Mouse (Mus musculus) neural tube, embryonic 12.5 days (tissue): ENCODE data around the gene Tjp1. TPM values are rescaled to one million over a fixed set of nuclear protein-coding genes. Genes with fewer than 3 reads are reported as not detected.

Experiments used
- ATAC-seq: fragments of 200-750 bp; cut with Nextera tagmentation; 2 replicates; pipeline ENCODE4 v1.8.0; 2017; ENCODE audit warnings: low read depth, mild to moderate bottlenecking, moderate TSS enrichment, moderate library complexity; ENCODE audit not compliant: low FRiP score
- H3K27ac ChIP-seq: fragments of 300-500 bp; sonication (generic); 2 replicates; pipeline ENCODE4 v1.5.1; 2016
- H3K27me3 ChIP-seq: fragments of 300-500 bp; sonication (generic); replicated peaks from 2 replicates; pipeline ENCODE4 v1.6.1; 2016; ENCODE audit warnings: mild to moderate bottlenecking
- H3K36me3 ChIP-seq: fragments of 300-500 bp; sonication (generic); 2 replicates; pipeline ENCODE4 v1.6.1; 2016; ENCODE audit warnings: mild to moderate bottlenecking
- H3K4me1 ChIP-seq: fragments of 300-500 bp; sonication (generic); 2 replicates; pipeline ENCODE4 v1.6.1; 2016
- H3K4me2 ChIP-seq: fragments of 300-500 bp; sonication (generic); replicated peaks from 2 replicates; pipeline ENCODE4 v1.6.1; 2016; ENCODE audit warnings: mild to moderate bottlenecking
- H3K4me3 ChIP-seq: fragments of 300-500 bp; sonication (generic); 2 replicates; pipeline ENCODE4 v1.5.1; 2016
- H3K9ac ChIP-seq: fragments of 300-500 bp; sonication (generic); 2 replicates; pipeline ENCODE4 v1.6.1; 2016; ENCODE audit warnings: mild to moderate bottlenecking
- H3K9me3 ChIP-seq: fragments of 300-500 bp; sonication (generic); 2 replicates; pipeline ENCODE4 v1.6.1; 2016; ENCODE audit warnings: mild to moderate bottlenecking
- WGBS: fragments of 180-500 bp; shearing (Covaris S2); methylation state at CpG from one replicate; pipeline ENCODE4 v1.1.7; 2016; 5-methylcytosine and 5-hydroxymethylcytosine counted together
- polyA plus RNA-seq: library from polyadenylated mRNA; unstranded; fragments of >200 nt; fragmentation: Nextera tagmentation; extraction: Ambion mirVana; gene quantifications from 2 replicates; pipeline ENCODE4 v1.2.1, GENCODE M21; 2016

Tjp1 gene
- polyA plus RNA-seq, 1 experiment from 2014 or later: 27.4 TPM

- WGBS: 88% methylated on average over 8 of the region's 8 CpGs
- H3K9ac ChIP-seq: no peak overlapping the region
- H3K4me1 ChIP-seq: peaks cover 14% of the 10 kb centered on the region; the same call in 1 of the 2 replicates
- no peak overlapping the region for H3K27ac ChIP-seq
- no peaks in the 10 kb centered on the region for H3K27me3 ChIP-seq
- H3K4me2 ChIP-seq: no peak overlapping the region
- H3K4me3 ChIP-seq: no peak overlapping the region
- no peaks in the 10 kb centered on the region for H3K9me3 ChIP-seq
- H3K36me3 ChIP-seq: no peaks in the 10 kb centered on the region
- no peak for ATAC-seq
Observed at GRCm38 (mm10) chr7:65359774-65360173, 167.8 kb downstream of the Tjp1 start.

GRCm38 (mm10) chr7:65357538-65357937 is 170.0 kb downstream of the Tjp1 start:
- Histone ChIP-seq H3K4me1 (peaks cover 14% of the 10 kb centered on the region; the same call in 1 of the 2 replicates), H3K4me2 (no peak overlapping the region), H3K27ac (no peak overlapping the region), H3K9ac (no peak overlapping the region), H3K4me3 (no peak overlapping the region), H3K36me3 (no peaks in the 10 kb centered on the region), H3K27me3 (no peaks in the 10 kb centered on the region), H3K9me3 (no peaks in the 10 kb centered on the region)
- 18% methylated on average over 1 of the region's 1 CpGs for WGBS
- ATAC-seq: no peak

GRCm38 (mm10) chr7:65356204-65356603 is 171.4 kb downstream of the Tjp1 start:
- ATAC-seq: no peak
- H3K4me3 ChIP-seq: no peak overlapping the region
- no peaks in the 10 kb centered on the region for H3K36me3 ChIP-seq
- H3K27me3 ChIP-seq: no peaks in the 10 kb centered on the region
- 82% methylated on average over 1 of the region's 1 CpGs for WGBS
- no peak overlapping the region for H3K9ac ChIP-seq
- peaks cover 14% of the 10 kb centered on the region; the same call in 1 of the 2 replicates for H3K4me1 ChIP-seq
- H3K9me3 ChIP-seq: no peaks in the 10 kb centered on the region
- no peak overlapping the region for H3K4me2 ChIP-seq
- no peak overlapping the region for H3K27ac ChIP-seq

GRCm38 (mm10) chr7:65354908-65355307 is 172.7 kb downstream of the Tjp1 start:
- Histone ChIP-seq H3K4me3 (no peak overlapping the region), H3K27ac (no peak overlapping the region), H3K27me3 (no peaks in the 10 kb centered on the region), H3K9ac (no peak overlapping the region), H3K4me1 (peaks cover 12% of the 10 kb centered on the region; the same call in 1 of the 2 replicates), H3K4me2 (no peak overlapping the region), H3K36me3 (no peaks in the 10 kb centered on the region), H3K9me3 (no peaks in the 10 kb centered on the region)
- no peak for ATAC-seq
- WGBS: 82% methylated on average over 2 of the region's 2 CpGs

GRCm38 (mm10) chr7:65350348-65351079 is 177.1 kb downstream of the Tjp1 start:
- no peak for ATAC-seq
- H3K27ac ChIP-seq: no peak overlapping the region
- no peaks in the 10 kb centered on the region for H3K4me1 ChIP-seq
- H3K27me3 ChIP-seq: no peaks in the 10 kb centered on the region
- H3K9me3 ChIP-seq: no peaks in the 10 kb centered on the region
- H3K4me2 ChIP-seq: no peak overlapping the region
- H3K9ac ChIP-seq: no peak overlapping the region
- no peaks in the 10 kb centered on the region for H3K36me3 ChIP-seq
- WGBS: 68% methylated on average over 4 of the region's 4 CpGs
- no peak overlapping the region for H3K4me3 ChIP-seq

- no peaks in the 10 kb centered on the region for H3K36me3 ChIP-seq
Observed at GRCm38 (mm10) chr7:65348540-65348939, 179.0 kb downstream of the Tjp1 start.

GRCm38 (mm10) chr7:65345314-65345713 is 182.3 kb downstream of the Tjp1 start:
- Histone ChIP-seq H3K4me3 (no peak overlapping the region), H3K27ac (no peak overlapping the region), H3K9me3 (no peaks in the 10 kb centered on the region), H3K9ac (no peak overlapping the region), H3K4me2 (no peak overlapping the region), H3K4me1 (no peaks in the 10 kb centered on the region), H3K27me3 (no peaks in the 10 kb centered on the region), H3K36me3 (peaks cover 8% of the 10 kb centered on the region)
- ATAC-seq: no peak
- WGBS: 81% methylated on average over 3 of the region's 3 CpGs

More at GRCm38 (mm10) chr7:65348540-65348939, 179.0 kb downstream of the Tjp1 start:
- no peaks in the 10 kb centered on the region for H3K4me1 ChIP-seq
- no peaks in the 10 kb centered on the region for H3K9me3 ChIP-seq
- no peak overlapping the region for H3K27ac ChIP-seq
- no peak overlapping the region for H3K4me3 ChIP-seq
- no peak for ATAC-seq
- no peak overlapping the region for H3K4me2 ChIP-seq
- no peaks in the 10 kb centered on the region for H3K27me3 ChIP-seq
- no peak overlapping the region for H3K9ac ChIP-seq

GRCm38 (mm10) chr7:65337581-65338270 is 189.9 kb downstream of the Tjp1 start:
- H3K4me1 ChIP-seq: no peaks in the 10 kb centered on the region
- no peaks in the 10 kb centered on the region for H3K9me3 ChIP-seq
- H3K4me3 ChIP-seq: no peak overlapping the region
- peaks cover 30% of the 10 kb centered on the region for H3K36me3 ChIP-seq
- no peak for ATAC-seq
- no peak overlapping the region for H3K9ac ChIP-seq
- H3K4me2 ChIP-seq: no peak overlapping the region
- 94% methylated on average over 7 of the region's 7 CpGs for WGBS
- H3K27me3 ChIP-seq: no peaks in the 10 kb centered on the region
- H3K27ac ChIP-seq: no peak overlapping the region

GRCm38 (mm10) chr7:65333081-65333760 is 194.4 kb downstream of the Tjp1 start:
- Histone ChIP-seq H3K27ac (no peak overlapping the region), H3K4me2 (no peak overlapping the region), H3K4me3 (no peak overlapping the region), H3K36me3 (peaks cover 24% of the 10 kb centered on the region), H3K9ac (no peak overlapping the region), H3K4me1 (no peaks in the 10 kb centered on the region), H3K27me3 (no peaks in the 10 kb centered on the region), H3K9me3 (no peaks in the 10 kb centered on the region)
- whole genome bisulfite sequencing: 85% methylated on average over 2 of the region's 2 CpGs
- no peak for ATAC-seq

GRCm38 (mm10) chr7:65319047-65319725 is 208.4 kb downstream of the Tjp1 start:
- 73% methylated on average over 5 of the region's 5 CpGs for WGBS
- Histone ChIP-seq H3K27ac (no peak overlapping the region), H3K9me3 (no peaks in the 10 kb centered on the region), H3K9ac (no peak overlapping the region), H3K4me3 (no peak overlapping the region), H3K4me1 (no peaks in the 10 kb centered on the region), H3K36me3 (peaks cover 30% of the 10 kb centered on the region), H3K27me3 (no peaks in the 10 kb centered on the region), H3K4me2 (no peak overlapping the region)
- ATAC-seq: peak; percentile 48; the same call in 1 of the 2 replicates

- Histone ChIP-seq H3K4me2 (no peak overlapping the region), H3K4me3 (no peak overlapping the region), H3K9me3 (no peaks in the 10 kb centered on the region), H3K36me3 (peaks cover 32% of the 10 kb centered on the region), H3K27me3 (no peaks in the 10 kb centered on the region), H3K9ac (no peak overlapping the region), H3K4me1 (no peaks in the 10 kb centered on the region), H3K27ac (no peak overlapping the region)
- 37% methylated on average over 5 of the region's 5 CpGs for WGBS
- ATAC-seq: no peak
Observed at GRCm38 (mm10) chr7:65317418-65317817, 210.2 kb downstream of the Tjp1 start.

- no peak for ATAC-seq
- Histone ChIP-seq H3K4me1 (no peaks in the 10 kb centered on the region), H3K4me3 (no peak overlapping the region), H3K9me3 (no peaks in the 10 kb centered on the region), H3K4me2 (no peak overlapping the region), H3K27me3 (no peaks in the 10 kb centered on the region), H3K27ac (no peak overlapping the region), H3K9ac (no peak overlapping the region), H3K36me3 (peaks cover 45% of the 10 kb centered on the region)
- WGBS: 93% methylated on average over 2 of the region's 2 CpGs
Observed at GRCm38 (mm10) chr7:65315182-65315581, 212.4 kb downstream of the Tjp1 start.
